Mouse (Mus musculus): ENCODE results near the gene Ide.

- TF ChIP-seq POLR2A (IDR thresholded peaks at IDR 0.05; ENCODE audit: insufficient read depth, low read depth, low read length): no peak
- no peak for TF ChIP-seq CTCF (IDR thresholded peaks at IDR 0.05; ENCODE audit: insufficient read depth, low read depth, low read length)
These were observed 112.3 kb downstream of the Ide start for GRCm38 (mm10) chr19:37225197-37225862.

Data from olfactory bulb, adult 2 months (tissue).